Mouse (Mus musculus): ENCODE measurements around the gene Bcam.

DNA sequence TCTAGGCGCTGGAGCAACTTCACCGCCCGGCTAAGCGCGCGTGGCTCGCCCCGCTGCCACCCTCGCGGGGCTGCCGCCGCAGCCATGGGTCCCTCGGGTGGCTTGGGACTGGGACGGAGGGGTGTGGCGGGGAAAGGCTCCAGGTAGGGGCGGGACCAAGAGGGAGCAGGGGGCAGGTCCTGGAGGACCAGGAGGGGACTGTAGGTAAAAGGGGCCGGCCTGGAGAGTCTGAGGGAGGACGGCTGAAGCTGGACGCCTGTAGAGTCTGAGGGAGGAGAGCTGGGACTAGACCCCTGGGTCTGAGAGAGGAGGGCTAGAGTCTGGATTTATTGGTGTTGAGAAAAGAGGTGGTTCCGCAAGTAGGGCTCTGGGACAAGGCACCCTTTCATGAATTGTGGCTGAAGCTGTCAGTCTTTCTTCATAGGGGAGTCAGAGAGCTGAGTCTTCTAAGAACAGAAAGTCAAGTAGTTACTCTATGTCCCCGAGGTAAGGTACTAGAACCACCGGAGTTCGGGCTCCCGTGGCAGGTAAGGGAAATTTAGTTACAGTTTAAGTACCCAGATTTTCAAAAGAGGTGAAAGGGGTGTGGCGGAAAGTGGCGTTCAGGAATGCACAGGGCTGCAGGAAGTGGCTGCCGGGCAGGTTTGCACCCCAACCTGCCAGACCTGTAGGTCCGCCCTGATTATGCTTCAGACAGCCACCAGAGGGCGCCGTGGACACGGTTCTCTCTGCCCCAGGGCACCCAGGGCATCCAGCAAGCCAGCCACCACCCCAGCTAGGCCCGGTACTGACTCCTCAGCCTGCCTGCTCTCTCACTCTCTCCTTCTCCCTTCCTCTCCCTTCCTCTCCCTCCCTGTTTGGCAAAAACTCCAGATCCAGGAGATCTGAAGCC, 26.1 kb upstream of the Bcam start, which contains the start of gene Cblc:
- TF ChIP-seq CTCF (IDR thresholded peaks at IDR 0.05; ENCODE audit: low read depth) = peak; percentile 93
- no peak for TF ChIP-seq EP300 (IDR thresholded peaks at IDR 0.05; ENCODE audit: low read depth)
